Mouse (Mus musculus): ENCODE data around the gene Pla2g4b. TPM values are rescaled to one million over a fixed set of nuclear protein-coding genes. Genes with fewer than 3 reads are reported as not detected.
A peak's percentile ranks its signal among the peaks of the same experiment; 100 is the strongest.

The Pla2g4b gene
- polyA plus RNA-seq, 1 experiment from 2014 or later, result 1.9 TPM

GRCm38 (mm10) chr2:120008672-120009071, 24.5 kb upstream of the Pla2g4b start:
- Histone ChIP-seq H3K27me3 (ENCODE audit: control insufficient read depth, insufficient read depth, low read length) (no peaks in the 10 kb centered on the region), H3K9me3 (ENCODE audit: control insufficient read depth, low read length) (no peaks in the 10 kb centered on the region), H3K4me1 (ENCODE audit: control insufficient read depth, insufficient read depth, low read length) (no peaks in the 10 kb centered on the region), H3K27ac (replicated peaks; ENCODE audit: low read depth, low read length) (no peak overlapping the region), H3K4me3 (ENCODE audit: low read depth, low read length) (no peak overlapping the region), H3K4me2 (ENCODE audit: low read depth, severe bottlenecking) (no peak overlapping the region), H3K9ac (ENCODE audit: low read length) (no peak overlapping the region), H3K36me3 (ENCODE audit: control insufficient read depth, insufficient read depth, low read length) (no peaks in the 10 kb centered on the region)
- DNase-seq (ENCODE audit: low spot score) (no peak), ATAC-seq (ENCODE audit: insufficient number of reproducible peaks, low FRiP score, low TSS enrichment, low read depth) (no peak)
- 67% methylated on average over 4 of the region's 4 CpGs for WGBS

- Histone ChIP-seq H3K9ac (ENCODE audit: low read length) (no peak overlapping the region), H3K4me3 (ENCODE audit: low read depth, low read length) (no peak overlapping the region), H3K36me3 (ENCODE audit: control insufficient read depth, insufficient read depth, low read length) (no peaks in the 10 kb centered on the region; the same call in 1 of the 2 replicates), H3K9me3 (ENCODE audit: control insufficient read depth, low read length) (no peaks in the 10 kb centered on the region), H3K4me2 (ENCODE audit: low read depth, severe bottlenecking) (no peak overlapping the region), H3K27me3 (ENCODE audit: control insufficient read depth, insufficient read depth, low read length) (no peaks in the 10 kb centered on the region), H3K27ac (replicated peaks; ENCODE audit: low read depth, low read length) (no peak overlapping the region), H3K4me1 (ENCODE audit: control insufficient read depth, insufficient read depth, low read length) (no peaks in the 10 kb centered on the region)
- 84% methylated on average over 8 of the region's 8 CpGs for WGBS
- DNase-seq (ENCODE audit: low spot score), result peak; percentile 62
- ATAC-seq (ENCODE audit: insufficient number of reproducible peaks, low FRiP score, low TSS enrichment, low read depth), result peak; percentile 17; the same call in 1 of the 2 replicates
These were observed 21.6 kb upstream of the Pla2g4b start for GRCm38 (mm10) chr2:120011462-120012200.

GRCm38 (mm10) chr2:120012924-120013323, 20.3 kb upstream of the Pla2g4b start:
- Histone ChIP-seq H3K9me3 (ENCODE audit: control insufficient read depth, low read length) (no peaks in the 10 kb centered on the region), H3K27ac (replicated peaks; ENCODE audit: low read depth, low read length) (no peak overlapping the region), H3K27me3 (ENCODE audit: control insufficient read depth, insufficient read depth, low read length) (no peaks in the 10 kb centered on the region), H3K36me3 (ENCODE audit: control insufficient read depth, insufficient read depth, low read length) (no peaks in the 10 kb centered on the region; the same call in 1 of the 2 replicates), H3K4me3 (ENCODE audit: low read depth, low read length) (no peak overlapping the region), H3K9ac (ENCODE audit: low read length) (no peak overlapping the region), H3K4me2 (ENCODE audit: low read depth, severe bottlenecking) (no peak overlapping the region), H3K4me1 (ENCODE audit: control insufficient read depth, insufficient read depth, low read length) (no peaks in the 10 kb centered on the region)
- WGBS, result 89% methylated on average over 13 of the region's 13 CpGs
- ATAC-seq (ENCODE audit: insufficient number of reproducible peaks, low FRiP score, low TSS enrichment, low read depth) (no peak), DNase-seq (ENCODE audit: low spot score) (no peak)

- no peaks in the 10 kb centered on the region for H3K9me3 ChIP-seq (ENCODE audit: control insufficient read depth, low read length)
- no peak for ATAC-seq (ENCODE audit: insufficient number of reproducible peaks, low FRiP score, low TSS enrichment, low read depth)
- H3K36me3 ChIP-seq (ENCODE audit: control insufficient read depth, insufficient read depth, low read length), result no peaks in the 10 kb centered on the region; the same call in 1 of the 2 replicates
- H3K4me3 ChIP-seq (ENCODE audit: low read depth, low read length), result no peak overlapping the region
- no peaks in the 10 kb centered on the region for H3K27me3 ChIP-seq (ENCODE audit: control insufficient read depth, insufficient read depth, low read length)
- DNase-seq (ENCODE audit: low spot score), result no peak
- WGBS, result 92% methylated on average over 2 of the region's 2 CpGs
- H3K9ac ChIP-seq (ENCODE audit: low read length), result no peak overlapping the region
- no peak overlapping the region for H3K27ac ChIP-seq (replicated peaks; ENCODE audit: low read depth, low read length)
- H3K4me1 ChIP-seq (ENCODE audit: control insufficient read depth, insufficient read depth, low read length), result no peaks in the 10 kb centered on the region
- H3K4me2 ChIP-seq (ENCODE audit: low read depth, severe bottlenecking), result no peak overlapping the region
These were observed 19.3 kb upstream of the Pla2g4b start for GRCm38 (mm10) chr2:120013831-120014486.

GRCm38 (mm10) chr2:120015882-120016281, 17.3 kb upstream of the Pla2g4b start:
- H3K9ac ChIP-seq (ENCODE audit: low read length), result no peak overlapping the region
- H3K4me1 ChIP-seq (ENCODE audit: control insufficient read depth, insufficient read depth, low read length), result no peaks in the 10 kb centered on the region
- H3K4me3 ChIP-seq (ENCODE audit: low read depth, low read length), result no peak overlapping the region
- no peaks in the 10 kb centered on the region for H3K9me3 ChIP-seq (ENCODE audit: control insufficient read depth, low read length)
- no peaks in the 10 kb centered on the region; the same call in 1 of the 2 replicates for H3K36me3 ChIP-seq (ENCODE audit: control insufficient read depth, insufficient read depth, low read length)
- no peaks in the 10 kb centered on the region for H3K27me3 ChIP-seq (ENCODE audit: control insufficient read depth, insufficient read depth, low read length)
- H3K27ac ChIP-seq (replicated peaks; ENCODE audit: low read depth, low read length), result no peak overlapping the region
- DNase-seq (ENCODE audit: low spot score), result no peak
- 94% methylated on average over 4 of the region's 4 CpGs for WGBS
- H3K4me2 ChIP-seq (ENCODE audit: low read depth, severe bottlenecking), result no peak overlapping the region
- ATAC-seq (ENCODE audit: insufficient number of reproducible peaks, low FRiP score, low TSS enrichment, low read depth), result no peak

- whole genome bisulfite sequencing, result 93% methylated on average over 12 of the region's 12 CpGs
- Histone ChIP-seq H3K27me3 (ENCODE audit: control insufficient read depth, insufficient read depth, low read length) (no peaks in the 10 kb centered on the region), H3K4me2 (ENCODE audit: low read depth, severe bottlenecking) (no peak overlapping the region), H3K36me3 (ENCODE audit: control insufficient read depth, insufficient read depth, low read length) (peaks cover 5% of the 10 kb centered on the region), H3K9me3 (ENCODE audit: control insufficient read depth, low read length) (no peaks in the 10 kb centered on the region), H3K9ac (ENCODE audit: low read length) (no peak overlapping the region), H3K4me1 (ENCODE audit: control insufficient read depth, insufficient read depth, low read length) (no peaks in the 10 kb centered on the region), H3K4me3 (ENCODE audit: low read depth, low read length) (no peak overlapping the region), H3K27ac (replicated peaks; ENCODE audit: low read depth, low read length) (no peak overlapping the region)
- ATAC-seq (ENCODE audit: insufficient number of reproducible peaks, low FRiP score, low TSS enrichment, low read depth), result no peak
- DNase-seq (ENCODE audit: low spot score), result no peak
These were observed 15.6 kb upstream of the Pla2g4b start for GRCm38 (mm10) chr2:120017599-120017998.

GRCm38 (mm10) chr2:120024337-120024736, 8.9 kb upstream of the Pla2g4b start:
- DNase-seq (ENCODE audit: low spot score), result no peak
- no peak overlapping the region for H3K4me3 ChIP-seq (ENCODE audit: low read depth, low read length)
- no peaks in the 10 kb centered on the region for H3K4me1 ChIP-seq (ENCODE audit: control insufficient read depth, insufficient read depth, low read length)
- H3K9me3 ChIP-seq (ENCODE audit: control insufficient read depth, low read length), result no peaks in the 10 kb centered on the region
- H3K4me2 ChIP-seq (ENCODE audit: low read depth, severe bottlenecking), result no peak overlapping the region
- peaks cover 7% of the 10 kb centered on the region; the same call in 1 of the 2 replicates for H3K36me3 ChIP-seq (ENCODE audit: control insufficient read depth, insufficient read depth, low read length)
- no peak for ATAC-seq (ENCODE audit: insufficient number of reproducible peaks, low FRiP score, low TSS enrichment, low read depth)
- H3K27me3 ChIP-seq (ENCODE audit: control insufficient read depth, insufficient read depth, low read length), result no peaks in the 10 kb centered on the region
- 86% methylated on average over 5 of the region's 5 CpGs for WGBS
- H3K9ac ChIP-seq (ENCODE audit: low read length), result no peak overlapping the region
- no peak overlapping the region for H3K27ac ChIP-seq (replicated peaks; ENCODE audit: low read depth, low read length)

GRCm38 (mm10) chr2:120026984-120027949, 6.0 kb upstream of the Pla2g4b start, which contains the start of the genes Jmjd7 and Gm28042:
Gene Jmjd7 (plus strand): TSS chr2:120027483.
Gene Gm28042 (plus strand): TSS chr2:120027493.
- peak within 1 kb of the TSS; percentile 75 for H3K4me2 ChIP-seq (ENCODE audit: low read depth, severe bottlenecking)
- H3K27me3 ChIP-seq (ENCODE audit: control insufficient read depth, insufficient read depth, low read length), result no peaks in the 10 kb centered on the region
- peak within 1 kb of the TSS; percentile 26; the same call in 1 of the 2 replicates for H3K27ac ChIP-seq (replicated peaks; ENCODE audit: low read depth, low read length)
- 5% methylated on average over 50 of the region's 50 CpGs for WGBS
- H3K9me3 ChIP-seq (ENCODE audit: control insufficient read depth, low read length), result no peaks in the 10 kb centered on the region
- peak within 1 kb of the TSS; percentile 47 for H3K4me3 ChIP-seq (ENCODE audit: low read depth, low read length)
- ATAC-seq (ENCODE audit: insufficient number of reproducible peaks, low FRiP score, low TSS enrichment, low read depth), result peak; percentile 65; the same call in 1 of the 2 replicates
- no peaks in the 10 kb centered on the region for H3K4me1 ChIP-seq (ENCODE audit: control insufficient read depth, insufficient read depth, low read length)
- peak within 1 kb of the TSS; percentile 64 for H3K9ac ChIP-seq (ENCODE audit: low read length)
- DNase-seq (ENCODE audit: low spot score), result peak; percentile 94
- H3K36me3 ChIP-seq (ENCODE audit: control insufficient read depth, insufficient read depth, low read length), result peaks cover 11% of the 10 kb centered on the region
